Mouse (Mus musculus) limb, embryonic 12.5 days (tissue): ENCODE measurements at regions not wholly inside any gene's neighbourhood (a gene's known extent, or its start where the extent isn't known, plus 50 kb on each side); places are given as distances from the start of the nearest gene placed in this dataset.

Source experiments
- ATAC-seq: fragments of 200-750 bp; cut with Nextera tagmentation; 2 replicates; pipeline ENCODE4 v1.8.0; 2017; ENCODE audit warnings: low read depth, moderate TSS enrichment; ENCODE audit not compliant: insufficient number of reproducible peaks, insufficient read depth, low FRiP score, low TSS enrichment
- H3K27ac ChIP-seq: fragments of 300-500 bp; sonication (generic); 2 replicates; pipeline ENCODE4 v1.5.1; 2016; ENCODE audit warnings: mild to moderate bottlenecking, moderate library complexity
- H3K27me3 ChIP-seq: fragments of 300-500 bp; sonication (generic); 2 replicates; pipeline ENCODE4 v1.6.1; 2016; ENCODE audit warnings: mild to moderate bottlenecking, moderate library complexity
- H3K36me3 ChIP-seq: fragments of 300-500 bp; sonication (generic); 2 replicates; pipeline ENCODE4 v1.6.1; 2016; ENCODE audit warnings: mild to moderate bottlenecking, moderate library complexity
- H3K4me1 ChIP-seq: fragments of 300-500 bp; sonication (generic); replicated peaks from 2 replicates; pipeline ENCODE4 v1.6.1; 2016
- H3K4me2 ChIP-seq: fragments of 300-500 bp; sonication (generic); 2 replicates; pipeline ENCODE4 v1.6.1; 2016; ENCODE audit warnings: mild to moderate bottlenecking, moderate library complexity
- H3K4me3 ChIP-seq: fragments of 300-500 bp; sonication (generic); replicated peaks from 2 replicates; pipeline ENCODE4 v1.5.1; 2016; ENCODE audit warnings: mild to moderate bottlenecking
- H3K9ac ChIP-seq: fragments of 300-500 bp; sonication (generic); replicated peaks from 2 replicates; pipeline ENCODE4 v1.6.1; 2016; ENCODE audit warnings: mild to moderate bottlenecking, moderate library complexity
- H3K9me3 ChIP-seq: fragments of 300-500 bp; sonication (generic); 2 replicates; pipeline ENCODE4 v1.6.1; 2016; ENCODE audit warnings: mild to moderate bottlenecking, moderate library complexity
- WGBS: fragments of 180-500 bp; shearing (Covaris S2); methylation state at CpG from one replicate; pipeline ENCODE4 v1.1.7; 2016; 5-methylcytosine and 5-hydroxymethylcytosine counted together

DNA sequence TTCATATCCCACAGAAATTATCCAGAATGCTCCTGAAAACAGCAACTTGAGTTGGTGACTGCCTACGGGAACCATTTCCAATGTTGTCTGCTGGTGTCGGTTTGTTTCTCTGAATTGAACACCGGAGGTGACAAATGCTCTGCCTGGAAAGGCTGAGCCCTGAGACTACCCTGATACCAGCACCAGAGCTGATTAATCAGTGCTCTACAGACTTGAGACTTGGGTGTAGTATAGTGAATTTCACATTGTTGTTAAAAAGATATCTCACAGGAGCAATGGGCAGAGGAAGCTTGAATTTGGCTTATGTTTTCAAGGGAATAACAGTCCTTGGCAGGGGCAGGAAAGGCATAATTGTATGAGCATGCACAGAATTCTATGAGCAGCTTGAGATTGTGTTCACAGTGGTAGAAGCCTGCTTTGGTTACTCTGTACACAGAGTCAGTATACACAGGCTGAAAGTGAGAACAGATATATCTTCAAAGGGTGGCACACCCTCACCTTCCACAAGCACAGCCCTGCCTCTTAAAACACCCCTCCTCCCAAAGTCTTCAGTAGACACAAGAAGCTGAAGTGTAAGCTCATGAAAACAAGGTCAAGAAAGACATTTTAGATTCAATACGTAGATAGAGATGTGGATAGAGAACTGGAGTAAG lies 447.1 kb downstream of the Meis1 start:
- no peak for ATAC-seq
- no peak overlapping the region for H3K4me2 ChIP-seq

DNA sequence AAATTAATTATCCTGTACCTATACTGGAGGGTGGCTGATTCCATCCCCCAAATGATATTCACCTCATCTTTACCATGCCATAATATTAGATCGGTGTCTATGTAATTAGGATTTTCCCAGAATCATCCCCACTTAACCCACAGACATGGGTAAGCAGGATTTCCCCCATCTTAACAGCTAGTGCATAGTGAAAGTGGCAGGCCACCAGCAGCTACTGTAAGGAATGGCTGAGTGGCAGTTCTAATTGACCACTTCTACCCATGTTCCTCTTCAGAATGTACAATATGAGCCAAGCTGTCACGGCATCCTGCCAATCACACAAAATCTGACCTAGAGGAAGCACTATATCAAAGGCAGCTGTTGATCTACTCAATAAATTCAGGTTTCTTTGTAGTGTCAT lies 455.8 kb downstream of the Meis1 start:
- no peak overlapping the region for H3K4me3 ChIP-seq

More for the DNA sequence above, 447.1 kb downstream of the Meis1 start:
- Histone ChIP-seq H3K36me3 (no peaks in the 10 kb centered on the region), H3K27me3 (0 out of 2 replicates have a peak, but pooled peaks cover 4% of the 10 kb centered on the region), H3K27ac (no peak overlapping the region), H3K9ac (no peak overlapping the region), H3K4me1 (no peaks in the 10 kb centered on the region), H3K4me3 (no peak overlapping the region), H3K9me3 (no peaks in the 10 kb centered on the region)
- WGBS = 88% methylated on average over 4 of the region's 4 CpGs

GRCm38 (mm10) chr11:18558665-18559064 lies 460.1 kb downstream of the Meis1 start:
- Histone ChIP-seq H3K27me3 (no peaks in the 10 kb centered on the region), H3K36me3 (no peaks in the 10 kb centered on the region), H3K4me3 (no peak overlapping the region), H3K27ac (no peak overlapping the region), H3K9ac (no peak overlapping the region), H3K9me3 (no peaks in the 10 kb centered on the region), H3K4me1 (peaks cover 8% of the 10 kb centered on the region; the same call in 1 of the 2 replicates), H3K4me2 (no peak overlapping the region)
- WGBS = 8% methylated on average over 4 of the region's 4 CpGs
- no peak for ATAC-seq

More for the DNA sequence above, 455.8 kb downstream of the Meis1 start:
- WGBS = 94% methylated on average over 2 of the region's 2 CpGs
- Histone ChIP-seq H3K9me3 (no peaks in the 10 kb centered on the region), H3K36me3 (no peaks in the 10 kb centered on the region), H3K4me2 (no peak overlapping the region), H3K9ac (no peak overlapping the region), H3K27ac (no peak overlapping the region), H3K4me1 (peaks cover 3% of the 10 kb centered on the region; the same call in 1 of the 2 replicates), H3K27me3 (no peaks in the 10 kb centered on the region)
- ATAC-seq = no peak

GRCm38 (mm10) chr11:18535592-18535857 lies 483.3 kb downstream of the Meis1 start:
- ATAC-seq = no peak
- H3K9ac ChIP-seq = no peak overlapping the region
- no peak overlapping the region for H3K4me3 ChIP-seq
- no peak overlapping the region for H3K4me2 ChIP-seq
- H3K9me3 ChIP-seq = no peaks in the 10 kb centered on the region
- no peak overlapping the region for H3K27ac ChIP-seq
- 43% methylated on average over 2 of the region's 2 CpGs for WGBS
- no peaks in the 10 kb centered on the region for H3K27me3 ChIP-seq
- H3K36me3 ChIP-seq = no peaks in the 10 kb centered on the region
- no peaks in the 10 kb centered on the region for H3K4me1 ChIP-seq

GRCm38 (mm10) chr11:18534807-18535591 lies 483.8 kb downstream of the Meis1 start:
- Histone ChIP-seq H3K36me3 (no peaks in the 10 kb centered on the region), H3K4me3 (no peak overlapping the region), H3K9ac (no peak overlapping the region), H3K9me3 (no peaks in the 10 kb centered on the region), H3K27ac (no peak overlapping the region), H3K4me1 (no peaks in the 10 kb centered on the region), H3K27me3 (no peaks in the 10 kb centered on the region), H3K4me2 (no peak overlapping the region)
- 66% methylated on average over 7 of the region's 7 CpGs for WGBS
- ATAC-seq = no peak

DNA sequence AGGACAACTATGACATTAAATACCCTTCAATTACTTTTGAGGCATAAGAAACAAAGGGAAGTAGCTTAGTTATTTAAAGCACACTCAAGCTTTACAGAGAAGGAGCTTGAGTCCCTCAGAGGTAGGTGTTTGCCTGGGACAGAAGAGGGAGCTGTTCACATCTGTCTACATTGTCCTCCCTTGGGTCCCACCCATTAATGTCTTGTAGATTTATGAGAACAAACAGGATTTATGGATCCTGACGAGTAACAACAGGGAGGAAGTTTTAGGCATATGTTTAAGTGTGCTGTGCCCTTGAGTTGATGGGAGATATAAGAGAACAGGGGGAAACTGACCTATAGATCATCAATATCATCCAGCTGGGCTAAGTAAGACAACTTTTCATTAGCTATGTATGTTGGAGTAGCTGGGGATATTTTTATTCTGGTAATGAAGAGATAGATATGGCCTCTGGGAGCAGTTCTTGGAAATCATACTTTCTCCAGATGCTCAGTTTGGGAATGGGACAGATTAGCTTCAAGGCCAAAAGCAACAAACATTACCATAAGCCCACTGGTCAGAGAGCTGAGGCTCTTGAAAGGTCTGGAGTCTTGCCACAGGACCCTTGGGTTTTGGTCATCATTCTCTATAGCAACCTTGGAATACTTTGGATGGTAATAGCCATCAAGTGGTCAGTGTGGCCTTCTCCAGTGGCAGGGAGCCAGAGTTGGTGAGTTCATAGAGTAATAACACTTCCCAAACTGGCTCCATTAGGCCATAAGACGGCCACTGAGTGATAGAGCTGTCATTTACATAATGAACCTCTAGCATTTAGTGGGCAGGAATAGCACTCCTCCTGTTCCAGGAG lies 487.3 kb downstream of the Meis1 start:
- Histone ChIP-seq H3K36me3 (no peaks in the 10 kb centered on the region), H3K27me3 (no peaks in the 10 kb centered on the region), H3K9ac (no peak overlapping the region), H3K9me3 (no peaks in the 10 kb centered on the region), H3K4me1 (no peaks in the 10 kb centered on the region), H3K27ac (no peak overlapping the region), H3K4me2 (no peak overlapping the region), H3K4me3 (no peak overlapping the region)
- 34% methylated on average over 2 of the region's 2 CpGs for WGBS
- ATAC-seq = no peak

DNA sequence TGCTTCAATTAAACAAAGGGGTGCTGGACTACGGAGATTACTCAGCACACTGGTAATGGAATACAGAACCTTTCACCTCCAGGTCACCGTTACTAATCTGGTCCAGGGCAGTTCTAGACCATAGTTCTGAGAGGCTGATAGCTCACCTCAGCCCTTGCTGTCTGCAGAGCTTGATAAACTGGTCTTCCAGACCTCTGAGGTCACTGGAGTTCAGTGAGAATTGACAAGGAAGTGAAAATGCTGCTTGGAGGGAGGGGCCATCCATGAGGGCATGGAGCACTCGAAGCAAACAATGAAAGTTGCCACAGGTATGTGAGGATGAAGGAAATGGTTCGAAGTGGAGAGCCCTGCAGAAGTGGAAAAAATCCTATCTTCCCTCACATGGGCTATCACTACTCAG lies 490.2 kb downstream of the Meis1 start:
- Histone ChIP-seq H3K36me3 (no peaks in the 10 kb centered on the region), H3K4me2 (no peak overlapping the region)
- 45% methylated on average over 4 of the region's 4 CpGs for WGBS

DNA sequence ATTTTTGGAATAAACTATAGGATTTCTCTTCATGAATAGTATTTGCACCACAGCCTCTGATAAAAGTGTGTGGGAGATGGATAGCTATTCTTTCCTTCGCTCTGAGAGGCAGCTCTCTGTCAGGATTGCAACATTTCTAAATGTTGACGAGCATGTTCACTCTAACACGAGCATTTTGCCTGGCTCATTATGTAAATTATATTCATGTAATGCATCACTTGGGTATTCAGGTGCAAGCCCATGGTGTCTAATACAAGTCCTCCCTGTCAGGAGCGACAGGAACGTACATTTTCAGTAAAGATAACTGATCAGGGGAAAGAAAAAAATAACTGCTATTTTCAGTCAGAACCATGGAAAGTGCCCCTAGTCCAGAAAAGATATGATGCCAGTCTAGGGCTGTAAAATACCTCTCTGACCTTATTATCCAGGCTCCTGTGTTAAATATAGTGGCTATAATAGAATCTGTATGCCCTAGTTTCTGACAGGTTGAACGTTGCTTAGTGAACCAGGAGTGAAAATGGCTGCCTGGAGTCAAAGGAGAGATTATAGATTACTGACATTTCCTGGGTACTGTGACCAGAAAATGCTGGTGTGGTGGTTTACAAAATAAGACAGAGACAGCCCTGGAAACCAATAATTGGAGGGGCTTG lies 523.6 kb downstream of the Meis1 start:
- Histone ChIP-seq H3K4me3 (no peak overlapping the region), H3K27ac (no peak overlapping the region), H3K9me3 (no peaks in the 10 kb centered on the region), H3K4me2 (no peak overlapping the region), H3K4me1 (no peaks in the 10 kb centered on the region), H3K27me3 (no peaks in the 10 kb centered on the region), H3K9ac (no peak overlapping the region), H3K36me3 (no peaks in the 10 kb centered on the region)
- ATAC-seq = no peak
- 84% methylated on average over 6 of the region's 6 CpGs for WGBS

More for the DNA sequence above, 490.2 kb downstream of the Meis1 start:
- no peaks in the 10 kb centered on the region for H3K9me3 ChIP-seq
- no peaks in the 10 kb centered on the region for H3K4me1 ChIP-seq
- no peak overlapping the region for H3K27ac ChIP-seq
- no peak for ATAC-seq
- no peaks in the 10 kb centered on the region for H3K27me3 ChIP-seq
- H3K4me3 ChIP-seq = no peak overlapping the region
- H3K9ac ChIP-seq = no peak overlapping the region

GRCm38 (mm10) chr11:18493981-18494380 lies 524.8 kb downstream of the Meis1 start:
- ATAC-seq = no peak

DNA sequence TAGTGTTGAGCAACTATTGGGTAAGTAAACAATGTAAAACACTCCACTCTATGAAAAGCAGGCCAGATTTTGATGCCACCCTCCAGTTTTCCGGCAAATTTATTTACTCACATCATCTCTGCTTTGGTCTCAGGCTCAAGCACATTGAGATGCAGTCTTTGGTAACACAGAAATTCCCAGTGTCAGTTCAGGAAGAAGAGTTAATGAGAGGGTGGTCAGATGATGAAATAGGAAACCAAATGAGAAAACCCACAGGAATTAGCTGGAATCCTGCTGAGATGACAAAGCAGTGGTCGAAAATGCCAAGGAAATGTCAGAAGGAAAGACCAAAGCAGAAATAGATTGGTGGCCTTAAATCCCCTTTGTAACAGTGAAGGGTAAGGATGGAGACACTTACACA lies 525.7 kb downstream of the Meis1 start:
- Histone ChIP-seq H3K36me3 (no peaks in the 10 kb centered on the region), H3K4me1 (no peaks in the 10 kb centered on the region), H3K9ac (no peak overlapping the region), H3K9me3 (no peaks in the 10 kb centered on the region), H3K4me3 (no peak overlapping the region), H3K4me2 (no peak overlapping the region), H3K27me3 (no peaks in the 10 kb centered on the region; the same call in 1 of the 2 replicates), H3K27ac (no peak overlapping the region)
- ATAC-seq = no peak
- WGBS = 38% methylated on average over 2 of the region's 2 CpGs

More at GRCm38 (mm10) chr11:18493981-18494380, 524.8 kb downstream of the Meis1 start:
- H3K4me3 ChIP-seq = no peak overlapping the region
- WGBS = 72% methylated on average over 5 of the region's 5 CpGs
- no peaks in the 10 kb centered on the region for H3K4me1 ChIP-seq
- H3K27me3 ChIP-seq = no peaks in the 10 kb centered on the region; the same call in 1 of the 2 replicates
- H3K9me3 ChIP-seq = no peaks in the 10 kb centered on the region
- no peak overlapping the region for H3K9ac ChIP-seq
- no peak overlapping the region for H3K27ac ChIP-seq
- H3K36me3 ChIP-seq = no peaks in the 10 kb centered on the region
- H3K4me2 ChIP-seq = no peak overlapping the region
